Mouse (Mus musculus) embryonic facial prominence, embryonic 12.5 days (tissue): ENCODE measurements around the gene Mars. TPM values are rescaled to one million over a fixed set of nuclear protein-coding genes. Genes with fewer than 3 reads are reported as not detected.

Source experiments
- ATAC-seq: fragments of 200-750 bp; cut with Nextera tagmentation; 2 replicates; pipeline ENCODE4 v1.8.0; 2017; ENCODE audit not compliant: insufficient number of reproducible peaks, insufficient read depth, low FRiP score, low TSS enrichment
- H3K27ac ChIP-seq: fragments of 300-500 bp; sonication (generic); 2 replicates; pipeline ENCODE4 v1.5.1; 2016; ENCODE audit warnings: mild to moderate bottlenecking
- H3K27me3 ChIP-seq: fragments of 300-500 bp; sonication (generic); 2 replicates; pipeline ENCODE4 v1.6.1; 2016; ENCODE audit warnings: mild to moderate bottlenecking, moderate library complexity
- H3K36me3 ChIP-seq: fragments of 300-500 bp; sonication (generic); 2 replicates; pipeline ENCODE4 v1.6.1; 2016; ENCODE audit warnings: mild to moderate bottlenecking
- H3K4me1 ChIP-seq: fragments of 300-500 bp; sonication (generic); 2 replicates; pipeline ENCODE4 v1.6.1; 2016
- H3K4me2 ChIP-seq: fragments of 300-500 bp; sonication (generic); replicated peaks from 2 replicates; pipeline ENCODE4 v1.6.1; 2016; ENCODE audit warnings: mild to moderate bottlenecking, moderate library complexity
- H3K4me3 ChIP-seq: fragments of 300-500 bp; sonication (generic); 2 replicates; pipeline ENCODE4 v1.5.1; 2016; ENCODE audit warnings: mild to moderate bottlenecking
- H3K9ac ChIP-seq: fragments of 300-500 bp; sonication (generic); 2 replicates; pipeline ENCODE4 v1.6.1; 2016; ENCODE audit warnings: mild to moderate bottlenecking, moderate library complexity
- H3K9me3 ChIP-seq: fragments of 300-500 bp; sonication (generic); 2 replicates; pipeline ENCODE4 v1.6.1; 2016; ENCODE audit warnings: mild to moderate bottlenecking, moderate library complexity
- WGBS: fragments of 180-500 bp; shearing (Covaris S2); methylation state at CpG from one replicate; pipeline ENCODE4 v1.1.7; 2016; 5-methylcytosine and 5-hydroxymethylcytosine counted together
- polyA plus RNA-seq: library from polyadenylated mRNA; unstranded; fragments of >200 nt; fragmentation: Nextera tagmentation; extraction: Ambion mirVana; gene quantifications from 2 replicates; pipeline ENCODE4 v1.2.1, GENCODE M21; 2016

Gene Mars
- polyA plus RNA-seq, 1 experiment from 2014 or later: 142 TPM

- H3K9me3 ChIP-seq: no peaks in the 10 kb centered on the region
- no peak overlapping the region for H3K27ac ChIP-seq
- H3K36me3 ChIP-seq: peaks cover 4% of the 10 kb centered on the region
- ATAC-seq: no peak
- H3K4me3 ChIP-seq: no peak overlapping the region
- no peak overlapping the region for H3K9ac ChIP-seq
- peaks cover 36% of the 10 kb centered on the region for H3K27me3 ChIP-seq
- WGBS: 44% methylated on average over 3 of the region's 3 CpGs
- no peak overlapping the region for H3K4me2 ChIP-seq
- peaks cover 23% of the 10 kb centered on the region for H3K4me1 ChIP-seq
Measured at GRCm38 (mm10) chr10:127263631-127264030, 48.0 kb downstream of the Mars start.

GRCm38 (mm10) chr10:127262548-127263398 is 48.8 kb downstream of the Mars start, which contains the start of gene Kif5a:
Gene Kif5a, minus strand, starts transcription at chr10:127263348.
- WGBS: 1% methylated on average over 53 of the region's 53 CpGs
- peaks cover 23% of the 10 kb centered on the region for H3K4me1 ChIP-seq
- no peaks in the 10 kb centered on the region for H3K36me3 ChIP-seq
- peak within 1 kb of the TSS; percentile 52 for H3K9ac ChIP-seq
- peaks cover 36% of the 10 kb centered on the region for H3K27me3 ChIP-seq
- no peak within 1 kb of the TSS for H3K27ac ChIP-seq
- H3K9me3 ChIP-seq: no peaks in the 10 kb centered on the region
- ATAC-seq: no peak
- peak within 1 kb of the TSS; percentile 47 for H3K4me3 ChIP-seq
- H3K4me2 ChIP-seq: peak within 1 kb of the TSS; percentile 90

- peak overlapping the region; percentile 47 for H3K4me3 ChIP-seq
- H3K4me1 ChIP-seq: peaks cover 17% of the 10 kb centered on the region
- H3K9me3 ChIP-seq: no peaks in the 10 kb centered on the region
- no peak for ATAC-seq
- peak overlapping the region; percentile 52 for H3K9ac ChIP-seq
- H3K4me2 ChIP-seq: peak overlapping the region; percentile 90
- no peak overlapping the region for H3K27ac ChIP-seq
- H3K36me3 ChIP-seq: no peaks in the 10 kb centered on the region
- H3K27me3 ChIP-seq: peaks cover 36% of the 10 kb centered on the region
- WGBS: 63% methylated on average over 15 of the region's 15 CpGs
Measured at GRCm38 (mm10) chr10:127261706-127262547, 49.7 kb downstream of the Mars start.

GRCm38 (mm10) chr10:127258489-127258888 is 53.1 kb downstream of the Mars start:
- no peaks in the 10 kb centered on the region for H3K36me3 ChIP-seq
- peaks cover 15% of the 10 kb centered on the region for H3K4me1 ChIP-seq
- H3K4me2 ChIP-seq: no peak overlapping the region
- no peak overlapping the region for H3K27ac ChIP-seq
- H3K9ac ChIP-seq: no peak overlapping the region
- H3K27me3 ChIP-seq: peaks cover 21% of the 10 kb centered on the region
- no peaks in the 10 kb centered on the region for H3K9me3 ChIP-seq
- ATAC-seq: no peak
- WGBS: 77% methylated on average over 8 of the region's 8 CpGs
- H3K4me3 ChIP-seq: no peak overlapping the region

- H3K4me3 ChIP-seq: no peak overlapping the region
- H3K9me3 ChIP-seq: no peaks in the 10 kb centered on the region
- ATAC-seq: no peak
- peaks cover 14% of the 10 kb centered on the region for H3K27me3 ChIP-seq
- no peaks in the 10 kb centered on the region for H3K36me3 ChIP-seq
- no peak overlapping the region for H3K4me2 ChIP-seq
- WGBS: 82% methylated on average over 6 of the region's 6 CpGs
- no peak overlapping the region for H3K27ac ChIP-seq
- H3K4me1 ChIP-seq: peaks cover 13% of the 10 kb centered on the region
- no peak overlapping the region for H3K9ac ChIP-seq
Measured at GRCm38 (mm10) chr10:127257790-127258189, 53.8 kb downstream of the Mars start.

GRCm38 (mm10) chr10:127255625-127256345 is 55.8 kb downstream of the Mars start:
- no peaks in the 10 kb centered on the region for H3K9me3 ChIP-seq
- 0 out of 2 replicates have a peak, but pooled peaks have one; percentile 53 for ATAC-seq
- peaks cover 4% of the 10 kb centered on the region; the same call in 1 of the 2 replicates for H3K4me1 ChIP-seq
- no peaks in the 10 kb centered on the region for H3K36me3 ChIP-seq
- H3K27me3 ChIP-seq: no peaks in the 10 kb centered on the region
- H3K9ac ChIP-seq: no peak overlapping the region
- WGBS: 22% methylated on average over 14 of the region's 14 CpGs
- H3K4me2 ChIP-seq: no peak overlapping the region
- no peak overlapping the region for H3K27ac ChIP-seq
- no peak overlapping the region for H3K4me3 ChIP-seq

GRCm38 (mm10) chr10:127250810-127251209 is 60.8 kb downstream of the Mars start:
- no peaks in the 10 kb centered on the region; the same call in 1 of the 2 replicates for H3K4me1 ChIP-seq
- no peak overlapping the region for H3K4me3 ChIP-seq
- no peak overlapping the region for H3K9ac ChIP-seq
- ATAC-seq: no peak
- no peak overlapping the region for H3K4me2 ChIP-seq
- H3K27ac ChIP-seq: no peak overlapping the region
- H3K27me3 ChIP-seq: no peaks in the 10 kb centered on the region
- H3K9me3 ChIP-seq: no peaks in the 10 kb centered on the region
- H3K36me3 ChIP-seq: no peaks in the 10 kb centered on the region
- 85% methylated on average over 5 of the region's 5 CpGs for WGBS

Other genes starting within 250 kb of the Mars start
- gene Cdk4, start 248.3 kb downstream of the Mars start, polyA plus RNA-seq: 2,215 and 2,234 TPM in 2 replicates
- 167 and 170 TPM in 2 replicates for gene Tspan31, start 241.5 kb downstream of the Mars start, polyA plus RNA-seq
- gene Agap2, start 236.5 kb downstream of the Mars start, polyA plus RNA-seq: 0.32 and 0.82 TPM in 2 replicates
- 72.9 and 75.7 TPM in 2 replicates for gene Os9, start 190.7 kb downstream of the Mars start, polyA plus RNA-seq
- 4.6 and 6.2 TPM in 2 replicates for gene B4galnt1, start 146.6 kb downstream of the Mars start, polyA plus RNA-seq
- gene Slc26a10, start 131.1 kb downstream of the Mars start, polyA plus RNA-seq: 1.9 and 3.0 TPM in 2 replicates
- 85.0 and 96.5 TPM in 2 replicates for gene Arhgef25, start 121.7 kb downstream of the Mars start, polyA plus RNA-seq
- gene Dtx3, start 116.1 kb downstream of the Mars start, polyA plus RNA-seq: 172 and 173 TPM in 2 replicates
- 29.0 and 30.5 TPM in 2 replicates for gene Pip4k2c, start 100.2 kb downstream of the Mars start, polyA plus RNA-seq
- 13.5 and 16.8 TPM in 2 replicates for gene Kif5a, start 48.4 kb downstream of the Mars start, polyA plus RNA-seq
- gene Dctn2, start 45.4 kb downstream of the Mars start, polyA plus RNA-seq: 199 and 213 TPM in 2 replicates
- gene Mbd6, start 22.8 kb downstream of the Mars start, polyA plus RNA-seq: 17.2 and 23.3 TPM in 2 replicates
- gene Arhgap9, start 10.2 kb upstream of the Mars start, polyA plus RNA-seq: 1.8 and 2.6 TPM in 2 replicates
- gene Gli1, start 30.2 kb upstream of the Mars start, polyA plus RNA-seq: 15.5 and 16.4 TPM in 2 replicates
- 0.03 TPM in 1 of 2 replicates, not detected in the other for gene Inhbe, start 42.6 kb upstream of the Mars start, polyA plus RNA-seq
- gene Inhbc, start 58.6 kb upstream of the Mars start, polyA plus RNA-seq: 0.09 TPM in 1 of 2 replicates, not detected in the other
- gene R3hdm2, start 68.5 kb upstream of the Mars start, polyA plus RNA-seq: 44.9 and 53.0 TPM in 2 replicates
- gene Stac3, start 189.9 kb upstream of the Mars start, polyA plus RNA-seq: 5.9 and 7.9 TPM in 2 replicates
- 2.9 and 3.4 TPM in 2 replicates for gene Ndufa4l2, start 203.2 kb upstream of the Mars start, polyA plus RNA-seq
- gene Shmt2, start 210.7 kb upstream of the Mars start, polyA plus RNA-seq: 82.4 and 88.2 TPM in 2 replicates
- gene Nxph4, start 222.8 kb upstream of the Mars start, polyA plus RNA-seq: 6.5 and 8.0 TPM in 2 replicates